Mouse (Mus musculus) activated CD4-positive, CD25-positive, alpha-beta regulatory T cell (primary cell): ENCODE data around the gene Oas3. TPM values are rescaled to one million over a fixed set of nuclear protein-coding genes. Genes with fewer than 3 reads are reported as not detected.

Experiments used
- polyA plus RNA-seq, 2 experiments: library from polyadenylated mRNA; unstranded; fragments of 100-300 nt; shearing (Covaris generic); gene quantifications; one replicate each; pipeline ENCODE4 v1.2.1; 2017

Gene Oas3
- 10 to 100 TPM in 1 of 2 experiments, 1 to 10 TPM in 1; 3.5 to 24.9 TPM for polyA plus RNA-seq

DNA sequence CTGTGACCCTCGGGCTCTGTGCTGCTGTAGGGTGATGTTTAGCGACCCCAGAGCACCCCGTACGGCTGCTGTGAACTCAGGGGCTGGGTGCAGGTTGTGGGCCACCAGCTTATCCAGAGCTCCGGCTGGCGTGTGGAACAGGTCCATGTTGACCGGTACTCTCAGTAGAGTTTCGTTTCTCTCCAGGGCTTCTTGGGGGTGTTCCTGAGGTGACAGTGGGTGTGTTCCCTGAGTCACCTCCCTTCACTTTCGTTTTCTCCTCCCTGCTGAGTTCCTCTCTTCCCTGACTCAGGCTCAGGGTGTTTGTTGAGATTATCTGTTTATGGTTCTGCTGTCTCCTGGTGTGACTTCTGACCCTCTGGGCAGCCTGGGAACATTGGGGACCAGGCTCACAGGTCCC lies at the start of gene Oas3:
Gene Oas3 (minus strand): TSS at position 184 of the 400 bp plus-strand sequence.

DNA sequence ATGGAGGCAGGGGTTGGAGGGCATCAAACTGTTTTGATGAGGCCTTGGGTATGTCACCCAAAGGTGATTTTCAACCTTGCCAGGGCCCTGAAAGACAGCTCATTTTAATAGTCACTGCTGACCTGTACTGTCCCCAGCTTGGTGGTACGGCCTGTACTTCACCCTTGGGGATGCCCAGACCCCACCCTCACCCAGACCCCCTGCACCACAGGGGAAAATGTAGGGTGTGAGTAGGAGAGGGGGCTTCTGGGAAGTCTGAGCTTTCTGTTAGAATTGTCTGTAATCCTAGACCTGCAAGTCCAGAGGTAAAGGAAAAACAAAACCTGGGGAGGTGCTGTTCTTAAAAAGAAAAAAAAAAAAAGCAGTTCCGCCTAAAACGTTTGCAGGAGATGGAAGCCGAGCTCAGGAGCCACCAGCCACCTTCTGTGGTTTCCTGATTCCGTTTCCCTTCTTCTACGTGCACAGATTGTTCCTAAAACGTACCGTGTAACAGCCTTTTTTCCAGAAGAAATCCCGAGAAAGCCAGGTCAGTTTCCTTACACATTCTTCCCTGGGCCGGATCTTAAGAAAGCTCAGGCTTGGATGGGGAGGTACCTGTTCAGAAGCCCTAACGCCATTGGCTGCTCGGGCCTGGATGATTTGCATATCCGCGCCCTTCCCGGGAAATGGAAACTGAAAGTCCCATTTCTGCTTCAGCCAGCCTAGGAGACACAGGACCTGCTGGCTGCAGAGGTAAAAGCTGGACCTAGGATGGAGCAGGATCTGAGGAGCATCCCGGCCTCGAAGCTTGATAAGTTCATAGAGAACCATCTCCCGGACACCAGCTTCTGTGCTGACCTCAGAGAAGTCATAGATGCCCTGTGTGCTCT lies 34.7 kb upstream of the Oas3 start, which contains the start of gene Oas1c:
Gene Oas1c (minus strand): TSS at position 564 of the 869 bp plus-strand sequence.

DNA sequence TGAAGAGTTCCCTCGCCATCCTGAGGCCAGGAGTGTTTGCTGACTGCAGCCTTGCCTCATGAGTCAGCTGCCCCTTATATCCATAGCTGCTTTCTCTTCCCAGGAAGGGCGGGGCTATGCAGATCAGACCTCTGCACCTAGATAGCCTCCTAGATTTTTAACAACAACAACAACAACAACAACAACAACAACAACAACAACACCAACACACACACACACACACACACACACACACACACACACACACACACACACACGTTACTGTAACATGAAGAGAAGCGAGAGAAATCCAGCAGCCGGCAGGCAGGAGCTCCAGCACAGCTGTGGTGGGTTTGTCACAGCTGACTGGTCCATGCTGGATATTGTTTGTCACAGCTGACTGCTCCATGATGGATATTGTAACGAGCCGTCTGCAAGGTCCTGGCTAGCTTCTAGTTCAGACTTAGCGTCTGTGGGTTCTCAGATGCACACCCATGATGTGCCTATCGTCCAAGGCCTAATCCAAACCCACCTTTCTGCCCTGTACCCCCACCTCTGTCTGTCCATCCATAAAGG lies 18.1 kb upstream of the Oas3 start, which contains the start of gene Oas1e:
Gene Oas1e (minus strand): TSS at position 51 of the 555 bp plus-strand sequence.

DNA sequence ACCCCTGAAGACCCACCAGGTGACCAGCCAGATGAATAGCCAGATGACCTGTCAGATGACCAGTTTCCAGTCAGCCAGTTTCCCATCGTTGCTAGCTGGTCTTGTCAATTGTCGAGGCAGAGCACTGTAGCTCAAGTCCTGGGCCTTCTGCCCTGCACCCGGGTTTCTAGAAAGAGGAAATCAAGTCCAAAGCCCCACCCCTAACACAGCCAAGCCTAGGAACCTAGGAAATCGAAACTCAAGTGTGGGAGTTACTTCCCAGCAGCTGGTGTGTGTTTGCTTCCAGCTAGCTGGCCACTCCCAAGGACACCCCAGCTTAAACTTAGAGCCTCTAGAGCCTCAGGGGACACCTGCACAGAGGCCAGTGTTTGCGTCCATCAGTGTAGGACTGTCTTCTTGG lies 27.8 kb downstream of the Oas3 start, which contains the start of gene Oas2:
Gene Oas2 (minus strand): TSS at position 166 of the 400 bp plus-strand sequence.

DNA sequence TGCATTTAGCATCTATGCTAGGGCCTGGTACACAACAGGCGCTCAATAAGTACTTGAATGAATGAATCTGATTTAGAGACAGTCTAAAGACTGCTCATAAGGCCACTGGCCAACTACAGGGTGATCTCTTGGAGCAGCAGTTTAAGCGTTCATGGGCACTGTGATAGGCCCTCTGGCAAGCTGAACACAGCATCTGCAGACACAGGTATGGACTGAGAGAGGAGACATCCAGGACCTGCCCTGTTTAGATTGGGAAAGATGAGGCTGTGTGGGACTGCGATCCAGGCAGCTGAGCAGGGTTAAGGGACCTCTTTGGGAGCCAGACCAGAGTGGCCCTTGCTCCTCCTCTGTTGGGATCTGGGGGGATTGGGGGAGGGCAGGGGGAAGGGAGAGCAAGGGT lies 65.6 kb downstream of the Oas3 start, which contains the start of gene Dtx1:
Gene Dtx1 (minus strand): TSS at position 101 of the 400 bp plus-strand sequence.

Other genes with a start within 250 kb of the Oas3 start
- gene Tpcn1, start 189.0 kb downstream of the Oas3 start, polyA plus RNA-seq = 10 to 100 TPM; 14.1 to 21.5 TPM
- 1 to 10 TPM in 1 of 2 experiments, under 1 TPM in 1; 0.43 to 1.9 TPM for gene Iqcd, start 188.6 kb downstream of the Oas3 start, polyA plus RNA-seq
- 1 to 10 TPM; 2.6 to 3.1 TPM for gene Rita1, start 165.1 kb downstream of the Oas3 start, polyA plus RNA-seq
- 10 to 100 TPM; 45.8 to 62.9 TPM for gene Ddx54, start 164.9 kb downstream of the Oas3 start, polyA plus RNA-seq
- under 1 TPM in 1 of 2 experiments, not detected in 1; 0.18 TPM for gene Cfap73, start 143.4 kb downstream of the Oas3 start, polyA plus RNA-seq
- 10 to 100 TPM; 11.4 to 15.4 TPM for gene Rasal1, start 128.8 kb downstream of the Oas3 start, polyA plus RNA-seq
- gene Dtx1, start 65.7 kb downstream of the Oas3 start, polyA plus RNA-seq = 100 to 1,000 TPM; 117 to 164 TPM
- 1 to 10 TPM; 1.5 to 5.5 TPM for gene Oas2, start 27.8 kb downstream of the Oas3 start, polyA plus RNA-seq
- gene Oas1e, start 17.9 kb upstream of the Oas3 start, polyA plus RNA-seq = not detected
- gene Oas1c, start 34.9 kb upstream of the Oas3 start, polyA plus RNA-seq = 10 to 100 TPM; 12.6 to 13.1 TPM
- gene Oas1f, start 69.7 kb upstream of the Oas3 start, polyA plus RNA-seq = not detected
- gene Oas1h, start 83.8 kb upstream of the Oas3 start, polyA plus RNA-seq = not detected
- gene Oas1g, start 110.0 kb upstream of the Oas3 start, polyA plus RNA-seq = 1 to 10 TPM in 1 of 2 experiments, under 1 TPM in 1; 0.29 to 1.2 TPM
- 10 to 100 TPM in 1 of 2 experiments, 1 to 10 TPM in 1; 4.8 to 67.8 TPM for gene Oas1a, start 129.9 kb upstream of the Oas3 start, polyA plus RNA-seq
- not detected for gene Oas1d, start 136.9 kb upstream of the Oas3 start, polyA plus RNA-seq
- under 1 TPM in 1 of 2 experiments, not detected in 1; 0.21 TPM for gene Rph3a, start 232.4 kb upstream of the Oas3 start, polyA plus RNA-seq